Mouse (Mus musculus): ENCODE data around the gene Fam76b. TPM values are rescaled to one million over a fixed set of nuclear protein-coding genes. Genes with fewer than 3 reads are reported as not detected.

The Fam76b gene
- polyA plus RNA-seq, 1 experiment, result 3.3 TPM

DNA sequence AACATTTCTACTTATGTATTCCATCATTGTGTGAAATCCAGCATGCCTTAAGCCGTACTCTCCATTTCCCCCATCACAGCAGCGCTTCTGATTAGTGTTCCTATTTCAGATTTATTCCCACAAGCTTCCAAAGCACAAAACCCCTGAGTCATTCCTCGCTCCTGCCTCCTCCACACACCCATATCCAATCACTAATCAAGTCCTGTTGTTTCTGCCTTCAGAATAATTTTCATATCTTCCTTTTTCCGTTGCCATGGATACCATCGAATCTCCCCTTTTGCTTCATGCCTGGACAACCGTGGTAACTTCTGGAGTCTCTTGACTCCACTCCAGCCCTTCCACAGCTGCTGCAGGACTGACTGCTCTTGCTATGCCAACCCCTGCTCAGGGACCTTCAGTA is 68.5 kb downstream of the Fam76b start:
- Histone ChIP-seq H3K79me2 (ENCODE audit: control insufficient read depth, insufficient read depth) (no peaks in the 10 kb centered on the region), H3K27me3 (ENCODE audit: control insufficient read depth, insufficient read depth, insufficient read length) (no peaks in the 10 kb centered on the region)
- TF ChIP-seq MAX (IDR thresholded peaks at IDR 0.05), result no peak
- TF ChIP-seq MYOD1 (IDR thresholded peaks at IDR 0.05; ENCODE audit: control insufficient read depth, insufficient read length, low read depth), result no peak
- no peak for TF ChIP-seq MYOG (IDR thresholded peaks at IDR 0.05; ENCODE audit: control insufficient read depth, extremely low read depth, insufficient read length)
- no peak for TF ChIP-seq FOSL1 (IDR thresholded peaks at IDR 0.05; ENCODE audit: insufficient read depth, low read length, poor library complexity, severe bottlenecking)
- no peak for TF ChIP-seq USF1 (IDR thresholded peaks at IDR 0.05; ENCODE audit: low read depth)
- no peak for TF ChIP-seq CTCF (IDR thresholded peaks at IDR 0.05; ENCODE audit: control insufficient read depth, insufficient read depth, insufficient read length)
- TF ChIP-seq CEBPB (IDR thresholded peaks at IDR 0.05; ENCODE audit: low read depth), result no peak

DNA sequence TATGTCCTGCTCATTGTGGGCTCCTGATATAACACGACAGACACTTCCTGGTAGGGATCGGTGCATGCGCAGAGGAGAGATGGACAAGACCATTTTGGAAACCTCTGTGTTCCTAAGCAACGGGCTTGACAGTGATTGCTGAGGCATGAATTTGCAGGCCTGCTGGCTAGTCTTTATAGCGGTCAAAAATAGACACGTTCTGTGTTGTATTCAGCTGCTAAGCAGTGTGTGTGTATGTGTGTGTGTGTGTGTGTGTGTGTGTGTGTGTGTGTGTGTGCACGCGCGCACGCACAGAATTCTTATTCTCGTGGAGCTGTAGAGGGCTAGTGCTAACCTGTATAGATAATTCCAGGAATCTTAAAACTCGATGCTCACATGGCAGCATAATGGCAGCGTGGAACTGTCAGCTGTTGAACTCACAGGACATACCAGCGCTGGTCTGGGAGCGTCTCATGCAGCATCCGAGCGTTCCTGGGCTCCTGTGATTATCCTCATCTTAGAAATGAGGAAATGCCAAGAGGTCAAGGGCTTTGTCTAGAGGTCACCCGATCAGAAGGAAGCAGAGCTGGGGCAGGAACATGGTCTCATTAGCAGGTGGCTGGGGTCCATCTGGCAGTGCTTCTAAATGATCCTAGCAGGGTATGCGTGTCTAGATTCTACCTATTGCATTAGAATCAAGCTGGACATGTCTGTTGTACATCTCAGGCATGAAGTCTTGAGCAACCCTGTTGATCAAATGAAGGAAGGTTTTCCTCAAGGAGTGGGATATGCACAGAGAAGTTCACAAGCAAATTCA is 71.2 kb downstream of the Fam76b start:
- Histone ChIP-seq H3K27me3 (ENCODE audit: control insufficient read depth, insufficient read depth, insufficient read length) (no peaks in the 10 kb centered on the region), H3K4me3 (ENCODE audit: insufficient read depth, poor library complexity, severe bottlenecking) (no peak overlapping the region), H3K79me3 (ENCODE audit: low read depth) (no peaks in the 10 kb centered on the region), H3K36me3 (ENCODE audit: control insufficient read depth, insufficient read depth) (no peaks in the 10 kb centered on the region), H3ac (ENCODE audit: control insufficient read depth, insufficient read length, low read depth) (no peak overlapping the region), H3K79me2 (ENCODE audit: control insufficient read depth, insufficient read depth) (no peaks in the 10 kb centered on the region)
- TF ChIP-seq MYOG (IDR thresholded peaks at IDR 0.05; ENCODE audit: control insufficient read depth, extremely low read depth, insufficient read length) (no peak), FOSL1 (IDR thresholded peaks at IDR 0.05; ENCODE audit: insufficient read depth, low read length, poor library complexity, severe bottlenecking) (no peak), CEBPB (IDR thresholded peaks at IDR 0.05; ENCODE audit: low read depth) (no peak), USF1 (IDR thresholded peaks at IDR 0.05; ENCODE audit: low read depth) (no peak), MYOD1 (IDR thresholded peaks at IDR 0.05; ENCODE audit: control insufficient read depth, insufficient read length, low read depth) (no peak), CTCF (IDR thresholded peaks at IDR 0.05; ENCODE audit: control insufficient read depth, insufficient read depth, insufficient read length) (no peak), MAX (IDR thresholded peaks at IDR 0.05) (no peak)

More for the DNA sequence above, 68.5 kb downstream of the Fam76b start:
- no peaks in the 10 kb centered on the region for H3K79me3 ChIP-seq (ENCODE audit: low read depth)
- no peaks in the 10 kb centered on the region for H3K36me3 ChIP-seq (ENCODE audit: control insufficient read depth, insufficient read depth)
- H3ac ChIP-seq (ENCODE audit: control insufficient read depth, insufficient read length, low read depth), result no peak overlapping the region
- H3K4me3 ChIP-seq (ENCODE audit: insufficient read depth, poor library complexity, severe bottlenecking), result no peak overlapping the region

DNA sequence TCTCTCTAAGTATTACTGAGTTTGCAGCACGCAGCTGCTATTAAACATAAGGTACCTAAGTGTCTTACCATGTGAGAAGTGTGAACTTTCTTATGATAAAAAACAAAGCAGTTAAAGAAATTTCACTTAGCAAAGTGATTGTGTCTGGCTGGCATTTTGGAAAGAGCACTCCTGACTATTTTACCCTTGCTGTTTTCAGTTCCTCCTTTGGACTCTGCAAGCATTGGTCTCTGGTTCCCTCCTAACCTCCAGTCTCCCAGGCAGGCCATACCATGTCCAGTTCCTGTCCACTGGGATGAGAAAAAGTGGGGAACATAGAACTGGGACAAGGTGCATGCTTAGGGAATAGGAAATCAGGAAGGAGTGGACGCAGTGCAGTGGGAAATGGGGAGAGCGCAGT is 74.5 kb downstream of the Fam76b start:
- peaks cover 8% of the 10 kb centered on the region for H3K27me3 ChIP-seq (ENCODE audit: control insufficient read depth, insufficient read depth, insufficient read length)
- H3ac ChIP-seq (ENCODE audit: control insufficient read depth, insufficient read length, low read depth), result no peak overlapping the region
- H3K79me3 ChIP-seq (ENCODE audit: low read depth), result no peaks in the 10 kb centered on the region
- no peak overlapping the region for H3K4me3 ChIP-seq (ENCODE audit: insufficient read depth, poor library complexity, severe bottlenecking)
- no peak for TF ChIP-seq FOSL1 (IDR thresholded peaks at IDR 0.05; ENCODE audit: insufficient read depth, low read length, poor library complexity, severe bottlenecking)
- TF ChIP-seq CEBPB (IDR thresholded peaks at IDR 0.05; ENCODE audit: low read depth), result no peak
- no peak for TF ChIP-seq USF1 (IDR thresholded peaks at IDR 0.05; ENCODE audit: low read depth)
- H3K36me3 ChIP-seq (ENCODE audit: control insufficient read depth, insufficient read depth), result no peaks in the 10 kb centered on the region
- H3K79me2 ChIP-seq (ENCODE audit: control insufficient read depth, insufficient read depth), result no peaks in the 10 kb centered on the region

DNA sequence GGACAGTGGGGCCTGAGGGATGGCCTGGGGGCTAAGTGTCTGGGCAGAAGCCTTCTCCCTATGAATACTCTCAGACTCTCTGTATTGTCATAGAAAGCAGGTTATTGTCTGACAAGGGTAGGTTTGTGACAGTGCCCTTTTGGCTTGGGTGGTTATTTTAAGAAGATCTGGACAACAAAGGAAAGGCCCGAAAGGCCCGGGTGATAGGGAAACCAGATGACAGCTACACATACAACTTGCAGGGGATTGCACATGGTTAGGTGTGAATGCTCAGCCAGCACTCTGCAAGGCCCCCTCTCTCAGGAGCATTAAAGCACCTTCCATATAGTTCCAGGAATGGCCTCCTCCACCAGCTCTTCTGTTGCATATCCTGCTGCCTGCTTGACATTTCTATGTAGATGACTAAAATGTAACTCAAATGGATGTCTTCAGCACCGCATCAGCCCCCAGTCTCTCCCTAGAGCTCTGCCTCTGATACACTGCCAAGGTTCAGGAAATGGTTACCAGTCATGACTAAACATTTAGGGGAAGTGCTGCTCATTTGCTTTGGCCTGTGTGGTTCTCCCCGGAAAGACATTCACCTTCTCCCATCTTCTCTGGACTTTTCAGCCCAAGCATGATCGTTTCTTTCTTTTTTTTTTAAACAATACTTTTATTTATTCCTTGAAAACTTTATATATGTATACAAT is 76.7 kb downstream of the Fam76b start:
- no peaks in the 10 kb centered on the region for H3K36me3 ChIP-seq (ENCODE audit: control insufficient read depth, insufficient read depth)
- H3ac ChIP-seq (ENCODE audit: control insufficient read depth, insufficient read length, low read depth), result no peak overlapping the region
- no peaks in the 10 kb centered on the region for H3K79me2 ChIP-seq (ENCODE audit: control insufficient read depth, insufficient read depth)
- H3K4me3 ChIP-seq (ENCODE audit: insufficient read depth, poor library complexity, severe bottlenecking), result no peak overlapping the region
- no peaks in the 10 kb centered on the region for H3K79me3 ChIP-seq (ENCODE audit: low read depth)
- H3K27me3 ChIP-seq (ENCODE audit: control insufficient read depth, insufficient read depth, insufficient read length), result peaks cover 8% of the 10 kb centered on the region
- TF ChIP-seq CEBPB (IDR thresholded peaks at IDR 0.05; ENCODE audit: low read depth) (no peak), USF1 (IDR thresholded peaks at IDR 0.05; ENCODE audit: low read depth) (no peak), FOSL1 (IDR thresholded peaks at IDR 0.05; ENCODE audit: insufficient read depth, low read length, poor library complexity, severe bottlenecking) (no peak), MAX (IDR thresholded peaks at IDR 0.05) (no peak), CTCF (IDR thresholded peaks at IDR 0.05; ENCODE audit: control insufficient read depth, insufficient read depth, insufficient read length) (no peak), MYOG (IDR thresholded peaks at IDR 0.05; ENCODE audit: control insufficient read depth, extremely low read depth, insufficient read length) (no peak), MYOD1 (IDR thresholded peaks at IDR 0.05; ENCODE audit: control insufficient read depth, insufficient read length, low read depth) (no peak)

Other genes starting within 250 kb of the Fam76b start
- 30.8 TPM for gene Mtmr2, start 79.3 kb upstream of the Fam76b start, polyA plus RNA-seq (2012; fragmentation: generic; extraction: Trizol)
- gene Cep57, start 609 bp upstream of the Fam76b start, polyA plus RNA-seq (2012; fragmentation: generic; extraction: Trizol), result 8.6 TPM